Mouse (Mus musculus): ENCODE data around the gene Tsfm.

Tsfm gene

DNA sequence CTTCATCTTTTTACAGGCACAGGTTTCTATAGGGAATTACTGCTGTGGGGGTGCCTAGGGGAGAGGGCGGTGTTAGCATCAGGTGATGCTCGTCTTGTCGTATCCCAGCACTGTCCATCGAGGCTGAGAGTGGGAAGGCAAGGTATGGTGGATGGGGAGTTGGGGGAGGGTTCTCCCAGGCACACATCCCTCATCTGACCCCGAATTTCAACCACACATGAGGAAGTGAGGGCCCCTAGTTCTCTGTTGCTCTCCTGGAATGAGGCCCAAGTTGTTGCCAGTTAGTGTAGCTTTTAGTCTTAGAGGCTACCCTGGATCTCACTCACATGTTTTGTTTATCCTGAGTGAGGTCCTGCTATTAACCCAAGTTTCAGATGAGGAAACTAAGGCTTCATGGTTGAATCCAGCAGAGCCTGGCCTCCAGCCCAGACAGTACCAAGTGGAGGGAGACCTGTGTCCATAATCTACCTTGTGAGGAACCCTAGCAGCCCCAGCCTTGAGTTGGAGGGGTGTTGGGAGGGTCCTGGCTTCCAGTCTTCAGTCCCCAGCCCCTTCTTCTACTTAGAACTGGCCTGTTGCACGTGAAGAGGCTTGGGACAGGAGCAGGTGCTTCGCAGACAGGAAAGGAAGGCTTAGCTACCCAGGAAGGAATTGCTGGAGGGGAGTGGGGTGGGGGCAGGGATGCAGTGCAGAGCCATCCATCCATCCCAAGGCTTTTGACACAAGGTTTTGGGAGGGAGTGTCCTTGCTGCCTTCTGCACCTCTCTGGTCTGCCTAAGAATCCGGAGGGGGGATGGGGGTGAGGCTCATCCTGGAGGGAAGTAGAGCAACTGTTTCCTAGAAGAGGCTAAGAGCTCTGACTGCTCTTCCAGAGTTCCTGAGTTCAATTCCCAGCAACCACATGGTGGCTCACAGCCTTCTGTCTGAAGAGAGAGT, 43.2 kb downstream of the Tsfm start:
- no peak for DNase-seq (ENCODE audit: low spot score)

DNA sequence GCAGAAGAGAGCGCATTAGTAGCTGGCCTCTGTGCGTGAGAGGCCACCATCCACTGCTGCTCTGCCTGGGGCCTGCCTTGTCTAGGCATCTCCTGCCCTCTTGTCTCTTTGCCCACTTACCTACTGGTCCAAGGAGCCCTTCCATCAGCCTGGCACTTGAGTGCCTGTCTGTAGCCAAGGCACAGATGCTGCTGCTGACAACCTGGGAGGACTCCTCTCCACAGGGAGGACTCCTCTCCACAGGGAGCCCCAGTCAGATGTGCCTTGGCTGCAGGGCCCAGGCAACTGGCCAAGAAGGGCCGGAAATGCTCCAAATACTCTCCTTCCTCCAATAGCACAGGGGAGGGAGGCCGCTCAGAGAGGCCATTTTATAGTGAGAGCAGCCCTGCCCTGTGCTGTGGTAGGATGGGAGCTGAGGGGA, 44.1 kb downstream of the Tsfm start:
- peak; percentile 47 for DNase-seq (ENCODE audit: low spot score)

DNA sequence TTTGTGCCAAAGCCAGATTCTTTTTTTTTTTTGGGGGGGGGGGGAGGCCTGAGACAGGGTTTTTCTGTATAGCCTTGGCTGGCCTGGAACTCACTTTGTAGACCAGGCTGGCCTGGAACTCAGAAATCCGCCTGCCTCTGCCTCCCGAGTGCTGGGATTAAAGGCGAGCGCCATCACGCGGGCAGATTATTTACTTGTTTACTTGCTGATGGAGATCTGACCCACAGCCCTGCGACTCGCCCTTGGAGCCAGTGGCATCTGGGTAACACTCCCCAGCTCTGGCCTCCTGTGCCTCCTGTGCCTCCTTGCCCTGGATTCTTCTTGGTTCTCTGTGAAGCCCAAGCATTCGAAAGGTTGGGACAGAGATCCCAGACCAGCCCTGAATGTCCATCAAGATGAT, 45.1 kb downstream of the Tsfm start:
- no peak for DNase-seq (ENCODE audit: low spot score)

DNA sequence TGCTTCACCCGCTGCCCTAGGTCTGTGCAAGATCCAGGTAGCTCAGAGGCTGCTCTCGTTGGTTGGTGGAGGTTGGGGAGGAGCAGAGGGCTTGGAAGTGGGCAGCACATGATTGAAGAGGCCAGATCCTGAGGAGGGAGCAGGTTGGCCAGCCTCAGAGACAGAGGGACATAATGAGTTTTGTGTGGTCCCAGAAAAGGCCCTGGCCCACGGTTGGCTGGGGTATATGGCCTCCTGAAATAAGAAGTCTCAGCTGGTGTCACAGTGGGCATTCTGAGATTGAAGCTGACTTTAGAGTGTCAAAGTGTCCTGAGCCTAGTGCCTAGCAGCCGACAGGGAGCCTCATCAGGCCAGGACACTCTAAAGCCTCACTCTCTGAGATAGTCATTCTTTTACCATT, 45.5 kb downstream of the Tsfm start:
- DNase-seq (ENCODE audit: low spot score) = no peak

DNA sequence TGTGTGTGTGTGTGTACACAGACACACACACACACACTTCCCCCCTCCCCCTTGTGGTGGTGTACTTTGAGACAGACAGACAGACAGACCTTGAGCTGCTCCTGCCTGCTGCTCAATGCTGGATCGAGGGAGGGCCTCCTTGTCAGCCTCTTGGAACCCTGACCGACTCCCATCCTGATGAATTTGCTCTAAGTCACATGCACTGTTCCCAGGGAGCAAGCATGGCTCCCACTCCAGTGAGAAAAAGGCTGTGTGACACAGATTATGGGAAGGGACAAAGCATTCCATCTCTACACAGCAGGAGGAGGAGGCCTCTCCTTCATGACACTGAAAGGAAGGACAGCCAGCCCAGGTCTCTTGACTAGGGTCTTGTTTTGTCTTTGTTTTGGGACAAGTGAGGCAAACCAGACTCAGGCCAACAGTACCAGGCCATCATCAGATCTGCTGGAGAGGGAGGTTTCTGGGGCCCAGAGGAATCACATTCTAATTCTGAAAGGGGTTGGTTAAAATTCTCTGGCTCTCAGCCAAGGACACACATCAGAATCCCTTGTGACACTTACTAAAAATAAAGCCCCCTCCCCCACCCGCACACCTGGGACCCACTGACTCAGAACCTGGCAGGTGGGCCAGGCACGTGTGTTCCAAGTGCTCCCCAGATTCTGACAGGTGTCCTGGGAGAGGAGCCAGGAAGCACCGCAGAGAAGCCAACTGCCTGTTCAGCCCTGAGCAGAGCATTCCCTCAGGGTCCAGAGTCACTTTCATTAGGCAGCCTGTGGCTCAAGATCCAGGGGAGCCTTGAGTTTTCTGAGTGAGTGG, 46.2 kb downstream of the Tsfm start:
- no peak for DNase-seq (ENCODE audit: low spot score)

DNA sequence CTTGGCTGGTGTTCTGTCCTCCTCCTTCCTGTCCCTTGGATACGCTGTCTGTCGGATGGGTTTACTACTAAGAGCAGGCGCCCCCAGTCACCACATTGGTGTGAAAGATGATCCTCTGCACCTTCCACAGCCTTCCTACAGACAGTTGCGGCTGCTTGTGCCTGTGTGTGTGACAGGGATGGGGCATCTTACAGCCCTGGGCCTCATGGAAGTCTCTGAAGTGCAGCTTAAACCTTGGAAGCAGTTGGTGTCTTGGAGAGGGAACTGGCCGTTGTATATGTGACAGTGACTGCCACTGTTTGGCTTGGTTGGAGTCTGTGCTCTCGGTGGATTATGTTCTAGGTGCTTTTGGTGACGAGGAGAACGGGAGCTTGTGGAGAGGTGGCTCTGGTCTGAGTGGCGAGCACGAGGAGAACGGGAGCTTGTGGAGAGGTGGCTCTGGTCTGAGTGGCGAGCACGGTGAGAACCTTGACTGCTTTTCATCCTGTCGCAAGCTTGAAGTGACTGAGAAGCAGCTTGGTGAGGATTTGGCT, 47.4 kb downstream of the Tsfm start:
- no peak for DNase-seq (ENCODE audit: low spot score)

DNA sequence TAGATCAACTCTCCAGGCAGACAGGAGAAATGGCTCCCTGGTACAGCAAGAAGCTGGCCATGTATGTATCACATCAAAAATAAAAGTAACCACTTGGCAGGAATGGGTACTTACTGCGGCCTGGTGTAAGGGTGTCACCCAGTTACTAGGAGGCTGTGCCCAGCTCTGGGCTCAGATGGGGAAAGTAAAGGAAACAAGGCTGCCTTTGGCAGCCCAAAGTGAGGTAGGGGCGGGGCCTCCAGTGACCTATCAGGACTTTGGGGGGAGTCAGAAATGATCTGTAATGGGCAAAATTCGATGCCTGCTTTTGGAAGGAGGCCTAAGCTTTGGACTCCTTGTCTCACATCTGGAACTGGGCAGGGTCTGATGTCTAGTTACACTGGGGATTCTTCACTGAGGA, 48.9 kb downstream of the Tsfm start:
- DNase-seq (ENCODE audit: low spot score) = no peak

DNA sequence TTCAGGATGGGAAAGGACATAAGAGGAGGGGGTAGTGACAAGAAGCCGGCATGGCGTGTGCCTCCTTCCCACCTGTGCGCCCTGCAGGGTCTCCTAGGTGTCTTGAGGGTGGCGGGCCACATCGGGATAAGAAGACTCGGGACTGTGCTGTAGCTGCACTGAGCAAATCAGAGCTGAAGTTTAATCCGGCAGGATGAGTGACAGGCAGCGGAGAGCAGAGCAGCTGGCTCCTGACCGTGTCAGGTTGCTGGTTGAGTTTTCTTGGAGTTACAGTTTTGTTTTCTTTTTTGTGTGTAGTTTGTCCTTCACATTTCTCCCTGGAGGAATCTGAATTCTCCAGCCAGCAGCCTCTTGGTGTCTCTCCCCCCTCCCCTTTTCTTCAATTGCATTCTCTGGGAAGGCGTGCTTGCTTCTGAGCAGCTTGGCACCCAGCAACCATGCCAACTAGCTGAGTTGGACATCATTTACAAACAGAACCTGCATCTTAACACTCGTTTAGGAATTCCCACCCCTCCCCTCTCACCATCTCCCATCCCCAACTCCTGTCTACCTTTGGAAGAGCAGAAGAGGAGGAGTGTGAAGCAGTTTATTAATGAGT, 49.6 kb downstream of the Tsfm start:
- DNase-seq (ENCODE audit: low spot score) = no peak

DNA sequence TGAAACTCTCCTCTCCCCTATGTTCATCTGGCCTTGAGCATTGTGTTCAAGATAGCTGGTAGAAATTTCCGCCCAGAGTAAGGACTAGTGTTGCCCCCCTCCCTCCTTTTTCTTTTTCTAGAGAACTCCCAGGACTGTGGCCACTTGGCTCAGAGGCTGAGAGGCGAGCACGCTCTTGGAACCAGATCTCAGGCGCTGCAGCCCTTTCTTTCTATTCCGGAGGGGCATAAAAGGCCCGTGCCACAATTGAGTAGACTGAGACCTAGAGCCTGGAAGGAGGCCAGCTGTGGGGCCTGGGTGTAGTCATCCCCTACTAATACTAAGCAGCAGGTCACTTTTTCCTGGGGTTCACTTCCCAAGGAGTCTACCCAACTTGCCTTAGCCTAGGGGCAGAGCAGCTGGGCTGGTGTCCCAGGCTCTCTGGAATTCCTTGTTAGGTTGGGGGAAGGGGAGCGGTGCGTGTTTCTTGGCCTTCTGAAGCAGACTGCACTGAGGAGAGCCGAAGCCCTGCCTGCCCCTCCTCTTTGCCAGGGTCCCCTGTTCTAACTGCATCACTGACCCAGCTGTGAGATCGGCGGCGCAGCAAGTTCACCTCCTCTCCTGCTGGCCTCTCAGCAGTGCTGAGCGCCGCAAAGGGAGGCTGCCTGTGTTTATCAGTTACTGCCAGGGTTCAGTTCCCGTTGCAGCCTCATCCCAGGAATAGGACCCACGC, 50.3 kb downstream of the Tsfm start:
- no peak for DNase-seq (ENCODE audit: low spot score)

DNA sequence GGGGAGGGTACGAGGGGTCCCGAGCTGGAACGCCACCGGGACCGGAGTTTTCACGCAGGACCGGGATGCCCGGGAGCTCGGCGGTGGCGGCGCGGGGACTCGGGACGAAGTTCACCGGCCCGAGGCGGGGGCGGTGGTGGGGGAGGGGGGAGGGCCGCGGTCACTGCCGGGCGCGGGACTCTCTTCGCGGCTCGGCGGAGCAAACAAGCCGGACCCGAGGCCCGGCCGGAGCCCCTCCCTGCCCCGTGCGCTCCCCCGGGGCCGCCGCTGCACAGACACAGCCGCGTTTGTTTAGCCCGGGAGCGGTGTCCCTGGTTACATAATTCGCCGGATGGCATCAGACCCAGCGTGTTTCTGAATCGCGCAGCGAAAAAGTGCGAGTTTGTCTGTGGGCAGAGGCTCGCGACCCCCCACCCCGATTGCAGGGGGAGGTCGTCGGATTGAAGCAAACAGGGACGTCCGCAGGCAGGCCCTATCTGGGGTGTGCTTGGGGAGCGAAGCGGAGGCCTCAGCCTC, 50.9 kb downstream of the Tsfm start:
- DNase-seq (ENCODE audit: low spot score) = no peak

DNA sequence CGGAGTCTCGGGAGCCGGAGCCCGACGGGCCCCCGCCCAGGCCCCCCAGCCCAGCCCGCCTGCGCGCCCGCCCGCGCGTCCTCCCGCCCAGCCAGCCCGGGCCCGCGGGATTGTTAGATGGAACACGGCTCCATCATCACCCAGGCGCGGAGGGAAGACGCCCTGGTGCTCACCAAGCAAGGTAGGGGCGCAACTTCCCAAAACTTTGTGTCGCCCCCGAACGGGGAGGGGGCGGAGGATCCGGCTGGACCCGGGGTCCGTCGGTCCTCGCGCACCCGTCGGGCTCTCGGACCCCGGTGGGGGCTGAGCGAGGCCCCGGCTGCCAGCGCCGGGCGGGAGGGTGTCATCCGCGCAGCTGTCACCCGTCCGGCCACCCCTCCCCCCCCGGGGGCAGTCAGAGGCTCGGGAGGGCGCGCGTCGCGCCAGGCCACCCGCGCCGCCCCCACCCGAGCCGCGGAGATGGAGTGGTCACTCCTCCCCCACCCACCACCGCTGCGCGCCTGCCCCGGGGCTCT, 51.5 kb downstream of the Tsfm start:
- DNase-seq (ENCODE audit: low spot score) = no peak

DNA sequence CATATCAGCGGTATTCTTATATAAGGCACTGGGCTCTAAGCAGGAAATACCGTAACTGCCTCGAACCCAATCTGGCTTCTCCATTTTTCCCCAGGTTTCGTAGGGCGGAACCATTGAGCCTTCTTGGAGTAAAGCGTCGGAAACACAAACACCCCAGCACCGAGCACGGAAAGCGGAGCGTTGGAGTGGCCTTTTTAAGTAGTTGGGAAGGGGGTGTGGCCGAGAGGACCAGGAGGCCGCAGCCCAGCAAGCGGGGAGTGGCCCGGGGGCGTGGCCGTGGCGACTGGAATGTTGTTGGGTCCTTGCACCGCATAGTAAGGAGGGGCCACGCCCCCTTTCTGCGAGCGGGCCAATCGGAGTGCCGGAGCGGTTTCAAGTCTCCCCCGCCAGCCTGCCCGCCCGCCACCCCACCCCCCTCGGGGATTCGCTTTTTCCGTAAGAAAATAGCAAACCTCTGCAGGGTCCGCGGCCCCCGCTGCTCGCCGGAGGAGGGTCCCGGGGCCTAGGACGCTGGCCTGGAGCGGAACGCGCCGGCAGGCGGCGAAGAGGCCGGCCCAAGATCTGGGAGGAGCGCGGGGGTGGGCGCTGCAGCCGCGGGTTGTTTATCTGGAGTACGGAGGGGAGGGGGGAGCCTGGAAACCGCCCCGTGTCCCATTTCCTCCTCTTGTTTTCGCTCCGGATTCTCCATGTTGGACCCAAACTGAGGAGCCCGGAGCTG, 52.2 kb downstream of the Tsfm start, which contains the start of gene Ctdsp2:
Ctdsp2 (plus strand) TSS at position 441 of the 718 bp plus-strand sequence.
- peak; percentile 99 for DNase-seq (ENCODE audit: low spot score)

DNA sequence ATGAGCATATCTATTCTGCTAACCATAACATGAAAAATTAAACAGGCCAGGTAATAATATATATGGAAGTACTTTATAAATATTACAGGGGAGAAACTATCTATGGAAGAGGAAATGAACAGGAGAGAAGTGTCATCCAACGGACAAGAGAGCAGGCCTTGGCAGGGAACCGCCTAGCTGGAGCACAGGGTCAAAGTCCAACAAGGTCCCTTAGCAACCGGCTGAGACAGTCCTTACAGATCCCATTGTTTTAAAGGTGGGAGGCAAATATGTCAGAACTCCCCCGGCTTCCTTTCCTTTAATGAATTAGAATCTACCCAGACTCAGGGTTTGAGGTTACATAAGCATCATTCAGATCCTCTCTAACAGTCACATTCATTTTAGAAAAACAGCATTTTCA, 53.6 kb downstream of the Tsfm start:
- DNase-seq (ENCODE audit: low spot score) = no peak

DNA sequence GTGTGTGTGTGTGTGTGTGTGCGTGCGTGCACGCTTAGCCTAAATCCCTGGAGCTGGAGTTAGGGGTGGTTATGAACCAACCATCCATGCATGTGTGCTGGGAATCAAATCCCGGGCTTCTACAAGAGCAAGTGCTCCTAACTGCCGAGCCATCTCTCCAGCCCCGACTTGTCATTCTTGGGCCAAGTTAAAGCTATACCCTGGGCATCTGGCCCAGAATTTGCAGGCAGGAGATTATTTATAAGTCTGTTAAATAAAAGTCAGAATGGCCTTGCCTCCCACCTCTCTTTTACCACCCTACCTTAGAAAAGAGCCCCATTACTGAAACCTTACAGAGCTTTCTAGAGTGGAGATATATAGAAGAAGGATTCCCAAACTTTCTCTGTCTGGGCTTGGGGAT, 54.9 kb downstream of the Tsfm start:
- DNase-seq (ENCODE audit: low spot score) = no peak

DNA sequence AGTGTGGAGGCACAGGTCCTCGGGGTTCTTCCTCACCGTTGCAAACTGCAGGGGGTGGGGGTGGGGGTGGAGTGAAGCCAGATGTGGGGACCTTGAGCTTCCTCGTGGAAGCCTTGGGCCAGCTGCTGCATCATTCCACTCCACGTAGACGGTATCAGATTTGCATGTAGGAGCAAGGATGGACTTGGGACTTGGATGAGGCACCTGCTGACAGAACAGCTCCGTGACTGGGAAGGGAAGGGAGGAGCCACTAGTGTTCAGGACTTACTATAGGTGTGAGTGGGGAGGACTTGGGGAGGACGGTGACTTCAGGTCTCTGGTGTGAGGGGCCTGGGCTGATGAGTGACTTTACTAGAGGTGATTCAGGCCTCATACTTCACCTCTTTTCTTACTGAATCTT, 57.7 kb downstream of the Tsfm start:
- no peak for DNase-seq (ENCODE audit: low spot score)

DNA sequence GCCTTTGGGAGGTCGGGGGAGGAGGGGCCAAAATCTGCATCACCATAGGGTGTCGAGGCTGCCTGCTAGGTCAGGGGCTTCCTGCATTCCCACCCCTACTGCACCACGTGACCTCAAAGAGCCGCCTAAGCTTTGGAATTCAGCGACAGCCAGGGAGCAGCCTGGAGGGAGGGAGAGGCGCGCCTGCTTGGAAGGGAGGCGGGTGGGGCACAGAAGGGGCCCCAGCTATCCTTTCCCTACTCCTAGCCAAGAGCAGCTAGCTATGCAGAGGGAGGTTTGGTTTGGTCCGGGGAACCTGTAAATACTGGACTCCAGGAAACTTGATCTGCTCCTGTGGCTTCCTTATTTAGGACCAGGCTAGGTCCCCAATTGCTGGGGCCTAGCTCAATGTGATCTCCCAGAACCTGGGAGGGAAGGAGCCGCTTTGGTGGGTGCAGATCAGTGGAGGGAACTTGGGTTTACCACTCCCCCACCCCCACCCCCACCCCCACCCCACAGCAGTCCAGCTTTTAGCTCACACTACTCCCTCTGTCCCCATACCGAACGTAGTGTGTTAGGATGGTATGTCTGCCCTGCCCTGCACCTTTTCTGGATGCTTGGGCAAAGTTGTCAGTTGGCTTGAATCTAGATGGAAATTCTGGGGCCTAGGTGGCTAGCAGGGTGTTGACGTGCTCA, 58.5 kb downstream of the Tsfm start:
- DNase-seq (ENCODE audit: low spot score) = no peak

DNA sequence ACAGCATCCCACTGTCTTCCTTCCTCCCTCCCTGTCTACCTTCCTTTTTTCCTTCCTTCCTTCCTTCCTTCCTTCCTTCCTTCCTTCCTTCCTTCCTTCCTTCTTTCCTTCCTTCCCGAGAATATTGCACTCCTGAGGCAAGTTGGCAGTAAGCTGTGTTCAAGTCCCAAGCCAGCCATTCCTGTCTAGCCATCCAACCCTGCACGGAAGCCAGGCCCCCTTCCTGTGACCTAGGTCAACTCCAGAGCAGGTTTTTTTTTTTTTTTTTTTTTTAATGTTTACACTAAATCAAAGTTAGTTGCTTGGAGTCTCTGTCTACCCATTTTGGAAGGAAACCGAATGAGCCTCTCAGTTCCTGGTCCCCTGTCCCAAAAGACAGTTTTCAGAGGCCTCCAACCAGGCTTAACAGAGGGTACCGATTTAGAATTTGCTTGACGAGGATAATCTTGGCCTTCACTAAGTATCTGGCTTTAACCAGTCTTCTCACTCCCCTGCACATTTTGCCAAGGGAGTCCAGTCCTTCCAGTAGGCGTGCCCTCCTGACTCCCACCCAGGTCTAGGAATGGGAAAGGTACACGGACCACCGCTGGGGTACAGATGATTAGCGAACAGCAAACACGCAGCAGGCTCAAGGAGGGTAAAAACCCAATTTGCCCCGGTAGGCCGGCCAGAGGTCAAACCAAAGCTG, 59.1 kb downstream of the Tsfm start:
- no peak for DNase-seq (ENCODE audit: low spot score)

DNA sequence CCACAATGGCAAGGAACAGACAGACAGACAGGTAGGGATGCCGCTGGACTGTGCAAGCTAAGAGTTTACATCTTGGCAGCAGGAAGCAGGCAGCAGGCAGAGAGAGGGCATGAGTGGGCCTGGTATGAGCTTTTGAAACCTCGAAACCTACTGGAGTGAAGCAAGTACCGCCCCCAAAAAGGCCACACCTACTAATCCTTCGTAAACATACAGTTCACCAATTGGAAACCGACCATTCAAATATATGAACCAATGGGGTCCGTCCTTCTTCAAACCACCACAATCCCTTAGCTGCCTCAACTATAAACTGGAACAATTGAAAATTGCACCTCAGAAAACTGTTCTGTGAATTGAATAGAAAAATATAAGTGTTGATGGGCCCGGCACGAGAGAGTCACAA, 66.8 kb downstream of the Tsfm start:
- DNase-seq (ENCODE audit: low spot score) = no peak

DNA sequence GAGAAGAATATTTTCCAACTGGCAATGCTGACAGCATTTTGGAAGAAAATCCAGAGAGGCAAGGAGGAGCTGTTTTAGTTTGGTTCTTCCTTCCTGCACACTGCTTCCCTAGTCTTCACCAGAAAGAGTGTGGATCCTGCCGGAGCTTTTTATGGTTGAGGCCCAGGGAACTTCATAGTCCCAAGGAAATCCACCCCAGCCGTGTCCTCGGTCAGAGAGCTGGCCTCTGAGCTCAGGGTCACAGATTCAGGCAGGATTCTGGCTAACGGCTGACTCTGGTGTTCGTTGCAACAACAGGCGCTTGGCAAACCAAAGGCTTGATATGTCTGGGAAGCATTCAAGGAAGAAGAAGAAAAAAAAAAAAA, 67.7 kb downstream of the Tsfm start:
- no peak for DNase-seq (ENCODE audit: low spot score)

All from left cerebral cortex, adult 11 months (tissue).